Mouse (Mus musculus): ENCODE measurements at regions not wholly inside any gene's neighbourhood (a gene's known extent, or its start where the extent isn't known, plus 50 kb on each side); places are given as distances from the start of the nearest gene placed in this dataset.

DNA sequence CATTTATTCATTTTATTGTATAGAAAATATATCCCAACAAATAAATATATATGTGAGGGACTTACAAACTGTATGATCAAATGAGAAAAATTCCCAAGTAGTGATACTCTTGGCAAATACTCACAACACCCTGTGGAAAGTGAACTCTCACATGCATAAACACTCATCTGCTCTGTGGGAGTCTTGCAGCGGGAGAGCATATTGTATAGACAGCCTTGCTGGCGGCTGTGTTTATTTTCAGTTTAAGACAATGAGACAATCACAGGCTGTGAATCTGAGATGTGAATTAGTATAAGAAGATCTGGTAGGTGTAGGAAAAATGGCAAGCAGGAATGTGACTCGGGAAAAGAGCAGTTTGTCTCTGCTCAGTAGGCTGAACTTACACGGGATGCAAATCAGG is 2841.7 kb downstream of the Poteg start:
- Histone ChIP-seq H3K4me2 (ENCODE audit: insufficient read depth, low read depth, poor library complexity, severe bottlenecking) (no peak overlapping the region), H3K36me3 (replicated peaks in 1 of 2; ENCODE audit: control insufficient read depth in 1 of 2, insufficient read depth in 1 of 2, low read length in 1 of 2) (no peaks in the 10 kb centered on the region), H3K27ac (ENCODE audit: insufficient read depth, low read depth) (no peak overlapping the region), H3K4me1 (ENCODE audit: control insufficient read depth in 1 of 2, insufficient read depth in 2 of 2) (no peaks in the 10 kb centered on the region), H3K9ac (ENCODE audit: insufficient read depth, low read depth) (no peak overlapping the region), H3K9me3 (replicated peaks; ENCODE audit: low read length) (no peaks in the 10 kb centered on the region), H3K4me3 (replicated peaks in 1 of 3; ENCODE audit: low read depth in 2 of 3, low read length in 2 of 3, poor library complexity in 1 of 3) (no peak overlapping the region), H3K27me3 (replicated peaks) (no peaks in the 10 kb centered on the region), H3K79me2 (replicated peaks; ENCODE audit: control insufficient read depth, extremely low read depth, insufficient read depth, poor library complexity, severe bottlenecking) (no peaks in the 10 kb centered on the region)
- dilution Hi-C loops (cut with MboI; ENCODE audit: extremely low pct_ligation_motif_present, extremely low pct_unique_long_range_greater_than_20kb, low sequenced_read_pairs) (no loop called here), in situ Hi-C loops (cut with MboI; ENCODE audit: low pct_ligation_motif_present, low pct_unique_long_range_greater_than_20kb, low sequenced_read_pairs) (no loop called here)
- DNase-seq (ENCODE audit: extremely low read depth): no peak
- TF ChIP-seq ETS1 (conservative IDR thresholded peaks at IDR 0.05; ENCODE audit: low read depth, low read length): no peak
- TF ChIP-seq RAD21 (IDR thresholded peaks at IDR 0.05; ENCODE audit: low read depth, low read length): no peak
- TF ChIP-seq ELF1 (IDR thresholded peaks at IDR 0.05; ENCODE audit: low read depth, low read length): no peak
- no peak for TF ChIP-seq MAFK (IDR thresholded peaks at IDR 0.05; ENCODE audit: insufficient replicate concordance, low read length)
- no peak for TF ChIP-seq UBTF (IDR thresholded peaks at IDR 0.05; ENCODE audit: low read depth, low read length)
- TF ChIP-seq POLR2AphosphoS2 (IDR thresholded peaks at IDR 0.05; ENCODE audit: low read depth, low read length): no peak
- no peak for TF ChIP-seq USF2 (conservative IDR thresholded peaks at IDR 0.05; ENCODE audit: low read depth, low read length)
- TF ChIP-seq BHLHE40 (IDR thresholded peaks at IDR 0.05; ENCODE audit: low read depth, low read length): no peak
- TF ChIP-seq MEF2A (IDR thresholded peaks at IDR 0.05; ENCODE audit: borderline replicate concordance, low read depth, low read length): no peak

DNA sequence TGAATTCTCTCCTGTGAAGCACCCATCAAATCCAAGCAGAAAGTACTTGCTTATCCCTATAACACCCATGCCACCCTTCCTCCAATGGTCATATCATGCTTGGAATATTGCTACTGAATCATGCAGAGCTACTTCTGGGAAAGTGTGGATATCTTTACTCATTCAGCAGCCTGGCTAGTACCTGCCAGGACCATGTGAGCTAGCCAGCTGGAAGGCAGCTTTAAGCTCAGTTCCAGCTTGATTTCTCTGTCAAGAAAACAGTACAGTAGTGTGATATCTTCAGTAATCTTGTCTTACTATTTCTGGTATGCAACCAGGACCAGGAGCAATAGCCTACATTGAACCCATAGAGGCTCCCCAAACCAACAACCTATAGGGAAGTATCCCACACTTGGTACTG is 2883.7 kb downstream of the Poteg start:
- dilution Hi-C loops (cut with MboI; ENCODE audit: extremely low pct_ligation_motif_present, extremely low pct_unique_long_range_greater_than_20kb, low sequenced_read_pairs): no loop called here
- no peaks in the 10 kb centered on the region for H3K79me2 ChIP-seq (replicated peaks; ENCODE audit: control insufficient read depth, extremely low read depth, insufficient read depth, poor library complexity, severe bottlenecking)
- H3K27ac ChIP-seq (ENCODE audit: insufficient read depth, low read depth): no peak overlapping the region
- no peaks in the 10 kb centered on the region for H3K4me1 ChIP-seq (ENCODE audit: control insufficient read depth in 1 of 2, insufficient read depth in 2 of 2)
- no peaks in the 10 kb centered on the region for H3K36me3 ChIP-seq (replicated peaks in 1 of 2; ENCODE audit: control insufficient read depth in 1 of 2, insufficient read depth in 1 of 2, low read length in 1 of 2)
- H3K9me3 ChIP-seq (replicated peaks; ENCODE audit: low read length): no peaks in the 10 kb centered on the region
- H3K4me3 ChIP-seq (replicated peaks in 1 of 3; ENCODE audit: low read depth in 2 of 3, low read length in 2 of 3, poor library complexity in 1 of 3): no peak overlapping the region
- in situ Hi-C loops (cut with MboI; ENCODE audit: low pct_ligation_motif_present, low pct_unique_long_range_greater_than_20kb, low sequenced_read_pairs): no loop called here
- H3K27me3 ChIP-seq (replicated peaks): no peaks in the 10 kb centered on the region
- no peak overlapping the region for H3K4me2 ChIP-seq (ENCODE audit: insufficient read depth, low read depth, poor library complexity, severe bottlenecking)
- TF ChIP-seq POLR2A (IDR thresholded peaks at IDR 0.05; ENCODE audit: low read depth, low read length): no peak
- TF ChIP-seq ZKSCAN1 (IDR thresholded peaks at IDR 0.05; ENCODE audit: borderline replicate concordance, low read depth, low read length): no peak
- TF ChIP-seq RAD21 (IDR thresholded peaks at IDR 0.05; ENCODE audit: low read depth, low read length): no peak
- no peak for TF ChIP-seq GABPA (IDR thresholded peaks at IDR 0.05; ENCODE audit: insufficient replicate concordance, low read depth, low read length)
- no peak for TF ChIP-seq MXI1 (IDR thresholded peaks at IDR 0.05; ENCODE audit: low read depth, low read length)
- no peak for TF ChIP-seq CHD2 (IDR thresholded peaks at IDR 0.05; ENCODE audit: low read length)
- no peak for TF ChIP-seq CHD1 (IDR thresholded peaks at IDR 0.05; ENCODE audit: low read depth, low read length)
- TF ChIP-seq EP300 (IDR thresholded peaks at IDR 0.05; ENCODE audit: low read length): no peak
- no peak for TF ChIP-seq SMC3 (IDR thresholded peaks at IDR 0.05; ENCODE audit: low read depth, low read length)
- no peak for TF ChIP-seq NRF1 (IDR thresholded peaks at IDR 0.05; ENCODE audit: low read depth, low read length)
- TF ChIP-seq TCF12 (IDR thresholded peaks at IDR 0.05; ENCODE audit: low read depth, low read length): no peak
- TF ChIP-seq MAX (IDR thresholded peaks at IDR 0.05; ENCODE audit: low read length): no peak
- TF ChIP-seq ZNF384 (IDR thresholded peaks at IDR 0.05; ENCODE audit: low read depth, low read length): no peak
- TF ChIP-seq IRF4 (IDR thresholded peaks at IDR 0.05; ENCODE audit: low read depth, low read length): no peak
- no peak for TF ChIP-seq UBTF (IDR thresholded peaks at IDR 0.05; ENCODE audit: low read depth, low read length)
- no peak for TF ChIP-seq KAT2A (IDR thresholded peaks at IDR 0.05; ENCODE audit: insufficient replicate concordance, low read length)
- TF ChIP-seq ZMIZ1 (IDR thresholded peaks at IDR 0.05; ENCODE audit: low read depth, low read length): no peak
- DNase-seq (ENCODE audit: extremely low read depth): no peak
- H3K9ac ChIP-seq (ENCODE audit: insufficient read depth, low read depth): no peak overlapping the region
